Mouse (Mus musculus) kidney, adult 2 months (tissue): ENCODE measurements around the gene Krt88. TPM values are rescaled to one million over a fixed set of nuclear protein-coding genes. Genes with fewer than 3 reads are reported as not detected.

Source experiments
- DNase-seq: peaks from one replicate; pipeline ENCODE4 v3.0.0; 2021
- H3K27ac ChIP-seq: fragments of 200-500 bp; 2 replicates; pipeline ENCODE4 v1.5.1; 2012; ENCODE audit warnings: low read depth, low read length, control low read depth, inconsistent platforms; ENCODE audit not compliant: insufficient read depth
- H3K27me3 ChIP-seq: fragments of 200-500 bp; replicated peaks from 2 replicates; pipeline ENCODE4 v1.6.1; 2012; ENCODE audit warnings: mild to moderate bottlenecking, moderate library complexity, low read length, inconsistent platforms; ENCODE audit not compliant: control insufficient read depth, insufficient read depth
- H3K36me3 ChIP-seq: fragments of 200-500 bp; 2 replicates; pipeline ENCODE4 v1.6.1; 2012; ENCODE audit warnings: mild to moderate bottlenecking, moderate library complexity, low read length, inconsistent platforms; ENCODE audit not compliant: control insufficient read depth, insufficient read depth
- H3K4me1 ChIP-seq: fragments of 200-500 bp; 2 replicates; pipeline ENCODE4 v1.6.1; 2011; ENCODE audit warnings: low read length; ENCODE audit not compliant: control insufficient read depth, insufficient read depth
- H3K4me3 ChIP-seq: fragments of 200-500 bp; 2 replicates; pipeline ENCODE4 v1.5.1; 2011; ENCODE audit warnings: mild to moderate bottlenecking, low read depth, low read length, control low read depth; ENCODE audit not compliant: insufficient read depth
- CTCF ChIP-seq: fragments of 200-500 bp; conservative IDR thresholded peaks from 2 replicates; pipeline ENCODE4 v1.5.1; 2011; ENCODE audit warnings: low read depth, mild to moderate bottlenecking, control low read depth, low read length, moderate library complexity, mixed read lengths; ENCODE audit not compliant: insufficient read depth, insufficient read length
- POLR2A ChIP-seq: fragments of 200-500 bp; IDR thresholded peaks from one replicate; pipeline ENCODE4 v1.6.1; 2011; ENCODE audit warnings: low read depth, low read length, control low read depth
- WGBS: fragments of 180-500 bp; shearing (Covaris S2); methylation state at CpG from one replicate; pipeline ENCODE4 v1.1.7; 2018; 5-methylcytosine and 5-hydroxymethylcytosine counted together
- polyA plus RNA-seq: library from polyadenylated mRNA; depleted of rRNA; stranded (reverse); fragments of >200 nt; gene quantifications from 2 replicates; pipeline ENCODE4 v1.2.3, GENCODE M21; 2012; rRNA removed

The Krt88 gene
- polyA plus RNA-seq: 0.18 TPM in 1 of 2 replicates, not detected in the other

- Histone ChIP-seq H3K4me3 (no peak within 1 kb of the TSS), H3K36me3 (no peaks in the 10 kb centered on the region), H3K27me3 (no peaks in the 10 kb centered on the region), H3K4me1 (no peaks in the 10 kb centered on the region), H3K27ac (no peak within 1 kb of the TSS)
- no peak for DNase-seq
- 62% methylated on average over 2 of the region's 2 CpGs for WGBS
- TF ChIP-seq CTCF (no peak), POLR2A (no peak)
Measured at GRCm38 (mm10) chr15:101447444-101447843, at the start of gene Krt88. Gene Krt88 (plus strand): TSS chr15:101447744.

GRCm38 (mm10) chr15:101398269-101398668 is 49.3 kb upstream of the Krt88 start:
- Histone ChIP-seq H3K27ac (no peak overlapping the region), H3K4me3 (no peak overlapping the region), H3K36me3 (no peaks in the 10 kb centered on the region), H3K27me3 (no peaks in the 10 kb centered on the region), H3K4me1 (no peaks in the 10 kb centered on the region; the same call in 1 of the 2 replicates)
- DNase-seq: peak; percentile 51
- no peak for TF ChIP-seq CTCF
- no peak for TF ChIP-seq POLR2A
- 61% methylated on average over 8 of the region's 8 CpGs for WGBS

- DNase-seq: peak; percentile 77
- TF ChIP-seq POLR2A (peak; percentile 18), CTCF (no peak)
- 32% methylated on average over 2 of the region's 2 CpGs for WGBS
Measured at GRCm38 (mm10) chr15:101410775-101411174, 36.8 kb upstream of the Krt88 start, which contains the start of gene Krt7. Gene Krt7 (plus strand): TSS chr15:101411043.

GRCm38 (mm10) chr15:101412188-101412587 is 35.4 kb upstream of the Krt88 start:
- no peak for TF ChIP-seq CTCF
- TF ChIP-seq POLR2A: peak; percentile 51
- WGBS: 19% methylated on average over 31 of the region's 31 CpGs
- Histone ChIP-seq H3K4me1 (peaks cover 3% of the 10 kb centered on the region; the same call in 1 of the 2 replicates), H3K27ac (peak overlapping the region; percentile 97), H3K36me3 (no peaks in the 10 kb centered on the region), H3K4me3 (peak overlapping the region; percentile 59), H3K27me3 (no peaks in the 10 kb centered on the region)
- peak; percentile 83 for DNase-seq

More at GRCm38 (mm10) chr15:101410775-101411174, 36.8 kb upstream of the Krt88 start, which contains the start of gene Krt7:
- no peaks in the 10 kb centered on the region for H3K27me3 ChIP-seq
- H3K4me3 ChIP-seq: peak within 1 kb of the TSS; percentile 59
- H3K27ac ChIP-seq: peak within 1 kb of the TSS; percentile 97
- H3K4me1 ChIP-seq: peaks cover 3% of the 10 kb centered on the region; the same call in 1 of the 2 replicates
- no peaks in the 10 kb centered on the region for H3K36me3 ChIP-seq

- TF ChIP-seq CTCF: no peak
- no peak for TF ChIP-seq POLR2A
- WGBS: 49% methylated on average over 7 of the region's 7 CpGs
- Histone ChIP-seq H3K27me3 (no peaks in the 10 kb centered on the region), H3K27ac (0 out of 2 replicates have a peak overlapping the region, but pooled peaks have one; percentile 6), H3K4me3 (0 out of 2 replicates have a peak overlapping the region, but pooled peaks have one; percentile 55), H3K4me1 (peaks cover 3% of the 10 kb centered on the region; the same call in 1 of the 2 replicates), H3K36me3 (no peaks in the 10 kb centered on the region)
- DNase-seq: peak; percentile 31
Measured at GRCm38 (mm10) chr15:101413916-101414635, 33.5 kb upstream of the Krt88 start.

- Histone ChIP-seq H3K27ac (no peak overlapping the region), H3K27me3 (no peaks in the 10 kb centered on the region), H3K4me3 (no peak overlapping the region), H3K4me1 (peaks cover 3% of the 10 kb centered on the region; the same call in 1 of the 2 replicates), H3K36me3 (no peaks in the 10 kb centered on the region)
- 53% methylated on average over 11 of the region's 11 CpGs for WGBS
- TF ChIP-seq CTCF (no peak), POLR2A (no peak)
- DNase-seq: peak; percentile 2
Measured at GRCm38 (mm10) chr15:101414807-101415565, 32.6 kb upstream of the Krt88 start.

- WGBS: 79% methylated on average over 4 of the region's 4 CpGs
- Histone ChIP-seq H3K27ac (no peak overlapping the region), H3K4me3 (no peak overlapping the region), H3K4me1 (no peaks in the 10 kb centered on the region; the same call in 1 of the 2 replicates), H3K27me3 (no peaks in the 10 kb centered on the region), H3K36me3 (no peaks in the 10 kb centered on the region)
- TF ChIP-seq CTCF (no peak), POLR2A (no peak)
- no peak for DNase-seq
Measured at GRCm38 (mm10) chr15:101418950-101419349, 28.6 kb upstream of the Krt88 start.
